Mouse (Mus musculus) forebrain, embryonic 15.5 days (tissue): ENCODE results near the gene Ubn2. TPM values are rescaled to one million over a fixed set of nuclear protein-coding genes. Genes with fewer than 3 reads are reported as not detected.
"Not testable (repeated sequence)": the region's sequence is repeated elsewhere in the genome, so short reads cannot be mapped to it uniquely, and the experiment has no call there.

Experiments used
- ATAC-seq: fragments of 200-750 bp; cut with Nextera tagmentation; replicated peaks from 2 replicates; pipeline ENCODE4 v1.8.0; 2017; ENCODE audit warnings: mild to moderate bottlenecking, moderate TSS enrichment, moderate library complexity
- H3K27ac ChIP-seq: fragments of 300-500 bp; sonication (generic); replicated peaks from 2 replicates; pipeline ENCODE4 v1.5.1; 2015; ENCODE audit warnings: mild to moderate bottlenecking, inconsistent platforms
- H3K27me3 ChIP-seq: fragments of 300-500 bp; sonication (generic); 2 replicates; pipeline ENCODE4 v1.6.1; 2015; ENCODE audit warnings: inconsistent platforms
- H3K36me3 ChIP-seq: fragments of 300-500 bp; sonication (generic); 2 replicates; pipeline ENCODE4 v1.6.1; 2015; ENCODE audit warnings: mild to moderate bottlenecking, inconsistent platforms
- H3K4me1 ChIP-seq: fragments of 300-500 bp; sonication (generic); 2 replicates; pipeline ENCODE4 v1.6.1; 2015; ENCODE audit warnings: inconsistent platforms
- H3K4me2 ChIP-seq: fragments of 300-500 bp; sonication (generic); replicated peaks from 2 replicates; pipeline ENCODE4 v1.6.1; 2015; ENCODE audit warnings: mild to moderate bottlenecking, inconsistent platforms
- H3K4me3 ChIP-seq: fragments of 300-500 bp; sonication (generic); 2 replicates; pipeline ENCODE4 v1.5.1; 2015; ENCODE audit warnings: mild to moderate bottlenecking, inconsistent platforms
- H3K9ac ChIP-seq: fragments of 300-500 bp; sonication (generic); replicated peaks from 2 replicates; pipeline ENCODE4 v1.6.1; 2015; ENCODE audit warnings: mild to moderate bottlenecking, inconsistent platforms
- H3K9me3 ChIP-seq: fragments of 300-500 bp; sonication (generic); 2 replicates; pipeline ENCODE4 v1.6.1; 2016; ENCODE audit warnings: inconsistent platforms
- WGBS: fragments of 180-500 bp; shearing (Covaris S2); methylation state at CpG from one replicate; pipeline ENCODE4 v1.1.7; 2015; ENCODE audit warnings: mixed read lengths; 5-methylcytosine and 5-hydroxymethylcytosine counted together
- polyA plus RNA-seq: library from polyadenylated mRNA; unstranded; fragments of >200 nt; fragmentation: Nextera tagmentation; extraction: Ambion mirVana; gene quantifications from 2 replicates; pipeline ENCODE4 v1.2.1, GENCODE M21; 2015

The Ubn2 gene
- polyA plus RNA-seq = 19.1 and 20.8 TPM in 2 replicates

- ATAC-seq = peak; percentile 98
Measured at GRCm38 (mm10) chr6:38433261-38434033, at the start of gene Ubn2. Ubn2 (plus strand) TSS chr6:38433950.

GRCm38 (mm10) chr6:38389671-38390070, 44.1 kb upstream of the Ubn2 start:
- Histone ChIP-seq H3K36me3 (peaks cover 22% of the 10 kb centered on the region), H3K4me3 (no peak overlapping the region), H3K4me2 (no peak overlapping the region), H3K4me1 (no peaks in the 10 kb centered on the region), H3K27me3 (no peaks in the 10 kb centered on the region), H3K27ac (no peak overlapping the region), H3K9ac (no peak overlapping the region), H3K9me3 (no peaks in the 10 kb centered on the region)
- no peak for ATAC-seq
- 65% methylated on average over 3 of the region's 3 CpGs for WGBS

More at GRCm38 (mm10) chr6:38433261-38434033, at the start of gene Ubn2:
- peak within 1 kb of the TSS; percentile 98 for H3K4me3 ChIP-seq
- H3K9ac ChIP-seq = peak within 1 kb of the TSS; percentile 94
- no peaks in the 10 kb centered on the region for H3K9me3 ChIP-seq
- H3K27ac ChIP-seq = peak within 1 kb of the TSS; percentile 98
- peak within 1 kb of the TSS; percentile 75 for H3K4me2 ChIP-seq
- H3K4me1 ChIP-seq = peaks cover 30% of the 10 kb centered on the region
- H3K27me3 ChIP-seq = no peaks in the 10 kb centered on the region
- under 1% methylated on average over 64 of the region's 64 CpGs for WGBS
- H3K36me3 ChIP-seq = no peaks in the 10 kb centered on the region

- WGBS = 80% methylated on average over 5 of the region's 5 CpGs
- Histone ChIP-seq H3K4me3 (peak overlapping the region; percentile 98), H3K27ac (peak overlapping the region; percentile 96), H3K4me2 (peak overlapping the region; percentile 75), H3K4me1 (peaks cover 20% of the 10 kb centered on the region)
- not testable (repeated sequence) for H3K9ac ChIP-seq, H3K9me3 ChIP-seq, H3K36me3 ChIP-seq, ATAC-seq, H3K27me3 ChIP-seq
Measured at GRCm38 (mm10) chr6:38432457-38432856, 1.3 kb upstream of the Ubn2 start.

- peak; percentile 81 for ATAC-seq
- peak overlapping the region; percentile 94 for H3K9ac ChIP-seq
- peak overlapping the region; percentile 98 for H3K27ac ChIP-seq
- no peaks in the 10 kb centered on the region for H3K9me3 ChIP-seq
- H3K4me1 ChIP-seq = peaks cover 30% of the 10 kb centered on the region
- H3K36me3 ChIP-seq = no peaks in the 10 kb centered on the region
- peak overlapping the region; percentile 98 for H3K4me3 ChIP-seq
- under 1% methylated on average over 107 of the region's 118 CpGs for WGBS
- H3K27me3 ChIP-seq = no peaks in the 10 kb centered on the region
- peak overlapping the region; percentile 59 for H3K4me2 ChIP-seq
Measured at GRCm38 (mm10) chr6:38434055-38435023, 589 bp downstream of the Ubn2 start.

DNA sequence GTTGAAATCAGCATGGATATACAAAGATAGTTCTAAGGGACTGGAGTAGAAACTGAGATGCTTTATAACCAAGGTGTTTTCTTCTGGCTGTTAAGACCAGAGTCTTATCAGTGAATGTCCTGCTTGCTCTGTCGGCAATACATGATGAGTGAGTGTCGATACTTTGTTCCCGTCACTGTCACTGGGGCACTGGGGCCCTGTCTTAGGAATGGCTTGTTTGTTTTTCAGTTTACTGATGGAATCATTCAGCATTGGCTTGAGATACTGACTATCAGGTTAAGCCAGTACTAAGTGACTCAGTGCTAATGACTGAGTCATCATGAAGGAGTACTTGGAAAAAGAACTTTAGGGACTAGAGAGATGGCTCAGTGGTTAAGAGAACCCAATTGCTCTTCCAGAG, 10.1 kb downstream of the Ubn2 start:
- Histone ChIP-seq H3K4me2 (no peak overlapping the region), H3K27ac (no peak overlapping the region), H3K27me3 (no peaks in the 10 kb centered on the region), H3K9ac (no peak overlapping the region), H3K4me1 (no peaks in the 10 kb centered on the region), H3K9me3 (no peaks in the 10 kb centered on the region), H3K36me3 (peaks cover 41% of the 10 kb centered on the region), H3K4me3 (no peak overlapping the region)
- no peak for ATAC-seq
- 95% methylated on average over 3 of the region's 3 CpGs for WGBS

DNA sequence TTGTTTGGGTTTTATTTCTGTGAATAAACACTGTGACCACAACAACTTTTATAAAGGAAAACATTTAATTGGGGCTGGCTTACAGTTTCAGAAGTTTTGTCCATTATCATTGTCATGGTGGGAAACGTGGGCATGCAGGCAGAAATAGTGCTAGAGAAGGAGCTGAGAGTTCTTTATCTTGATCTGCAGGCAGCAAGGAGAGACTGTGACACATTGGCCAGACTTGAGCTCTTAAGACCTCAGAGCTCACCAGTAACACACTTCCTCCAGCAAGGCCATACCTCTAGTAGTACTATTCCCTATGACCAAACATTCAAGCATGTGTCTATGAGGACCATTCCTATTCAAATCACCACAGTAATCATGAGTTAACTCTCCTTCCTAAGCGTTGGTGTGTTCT, 14.5 kb downstream of the Ubn2 start:
- no peak overlapping the region for H3K27ac ChIP-seq
- no peak overlapping the region for H3K9ac ChIP-seq
- no peak overlapping the region for H3K4me2 ChIP-seq
- H3K9me3 ChIP-seq = no peaks in the 10 kb centered on the region
- ATAC-seq = no peak
- peaks cover 47% of the 10 kb centered on the region for H3K36me3 ChIP-seq
- H3K4me1 ChIP-seq = no peaks in the 10 kb centered on the region
- no peak overlapping the region for H3K4me3 ChIP-seq
- no peaks in the 10 kb centered on the region for H3K27me3 ChIP-seq
- WGBS = 87% methylated on average over 2 of the region's 2 CpGs

- Histone ChIP-seq H3K27ac (no peak overlapping the region), H3K4me3 (no peak overlapping the region), H3K4me2 (no peak overlapping the region), H3K9ac (no peak overlapping the region), H3K27me3 (no peaks in the 10 kb centered on the region), H3K36me3 (peaks cover 56% of the 10 kb centered on the region), H3K4me1 (no peaks in the 10 kb centered on the region), H3K9me3 (no peaks in the 10 kb centered on the region)
- ATAC-seq = peak; percentile 75; the same call in 1 of the 2 replicates
- 73% methylated on average over 4 of the region's 4 CpGs for WGBS
Measured at GRCm38 (mm10) chr6:38453049-38453448, 19.3 kb downstream of the Ubn2 start.

GRCm38 (mm10) chr6:38456425-38456824, 22.7 kb downstream of the Ubn2 start:
- not testable (repeated sequence) for H3K4me3 ChIP-seq, H3K4me1 ChIP-seq, H3K27ac ChIP-seq, H3K9ac ChIP-seq, H3K9me3 ChIP-seq, H3K27me3 ChIP-seq, ATAC-seq, H3K4me2 ChIP-seq
- H3K36me3 ChIP-seq = peaks cover 49% of the 10 kb centered on the region

GRCm38 (mm10) chr6:38458075-38458474, 24.3 kb downstream of the Ubn2 start:
- WGBS = 100% methylated on average over 3 of the region's 3 CpGs
- ATAC-seq = no peak
- H3K4me3 ChIP-seq = no peak overlapping the region
- H3K4me1 ChIP-seq = no peaks in the 10 kb centered on the region
- no peak overlapping the region for H3K27ac ChIP-seq
- peaks cover 50% of the 10 kb centered on the region for H3K36me3 ChIP-seq
- H3K9me3 ChIP-seq = no peaks in the 10 kb centered on the region
- H3K4me2 ChIP-seq = no peak overlapping the region
- no peak overlapping the region for H3K9ac ChIP-seq
- H3K27me3 ChIP-seq = no peaks in the 10 kb centered on the region

DNA sequence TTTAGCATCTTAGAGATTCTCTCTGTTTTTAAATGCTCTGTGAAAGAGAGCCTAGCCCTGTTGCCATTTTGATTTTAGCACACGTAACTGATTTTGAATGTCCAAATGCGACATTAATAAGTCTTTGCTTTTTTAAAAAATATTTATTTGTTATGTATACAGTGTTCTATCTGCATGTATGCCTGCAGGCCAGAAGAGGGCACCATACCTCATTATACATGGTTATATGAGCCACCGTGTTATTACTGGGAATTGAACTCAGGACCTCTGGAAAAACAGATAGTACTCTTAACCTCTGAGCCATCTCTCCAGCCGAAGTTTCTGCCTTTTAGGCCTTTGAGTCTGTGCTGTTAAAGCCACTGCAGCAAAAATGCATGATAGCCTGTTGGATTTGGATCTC, 35.8 kb downstream of the Ubn2 start:
- Histone ChIP-seq H3K4me2 (no peak overlapping the region), H3K36me3 (peaks cover 35% of the 10 kb centered on the region), H3K27ac (no peak overlapping the region), H3K9ac (no peak overlapping the region), H3K27me3 (no peaks in the 10 kb centered on the region), H3K4me1 (no peaks in the 10 kb centered on the region), H3K4me3 (no peak overlapping the region), H3K9me3 (no peaks in the 10 kb centered on the region)
- WGBS = 94% methylated on average over 4 of the region's 4 CpGs
- no peak for ATAC-seq

DNA sequence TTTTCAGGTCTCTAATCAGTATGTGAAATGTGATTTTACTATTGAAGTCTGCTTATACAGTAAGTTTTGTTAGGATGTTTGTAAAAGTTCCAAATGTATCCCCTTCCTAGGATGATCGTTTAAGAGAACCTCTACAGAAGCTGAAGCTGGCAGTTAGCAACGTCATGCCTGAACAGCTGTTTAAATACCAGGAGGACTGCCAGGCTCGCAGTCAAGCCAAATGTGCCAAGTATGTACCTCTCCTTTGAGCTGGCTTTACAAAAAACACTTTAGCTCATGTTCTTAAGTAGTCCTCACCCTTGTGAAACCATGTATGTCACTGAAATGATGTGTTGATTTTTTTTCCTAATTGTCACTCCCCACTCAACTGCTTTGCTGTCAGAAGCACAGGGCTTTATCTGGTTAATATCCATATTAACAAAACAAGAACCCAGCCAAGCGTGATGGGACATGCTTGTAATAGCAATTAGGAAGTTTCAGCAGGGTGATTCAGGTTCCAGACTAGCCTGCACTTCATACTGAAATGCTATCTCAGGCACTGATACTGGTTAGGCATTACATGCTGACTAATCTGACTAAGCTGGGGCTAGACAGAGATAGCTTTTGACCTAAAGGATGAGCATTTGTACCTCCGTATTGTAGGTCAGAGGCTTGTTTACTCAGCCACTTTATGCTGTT, 48.1 kb downstream of the Ubn2 start:
- Histone ChIP-seq H3K9me3 (no peaks in the 10 kb centered on the region), H3K27me3 (no peaks in the 10 kb centered on the region), H3K36me3 (peaks cover 67% of the 10 kb centered on the region), H3K4me3 (no peak overlapping the region), H3K4me2 (no peak overlapping the region), H3K9ac (no peak overlapping the region), H3K27ac (no peak overlapping the region), H3K4me1 (0 out of 2 replicates have a peak, but pooled peaks cover 7% of the 10 kb centered on the region)
- WGBS = 38% methylated on average over 5 of the region's 5 CpGs
- ATAC-seq = no peak

GRCm38 (mm10) chr6:38492550-38492949, 58.8 kb downstream of the Ubn2 start:
- Histone ChIP-seq H3K9me3 (no peaks in the 10 kb centered on the region), H3K9ac (no peak overlapping the region), H3K4me2 (no peak overlapping the region), H3K27ac (no peak overlapping the region), H3K4me3 (no peak overlapping the region), H3K4me1 (no peaks in the 10 kb centered on the region), H3K36me3 (peaks cover 64% of the 10 kb centered on the region), H3K27me3 (no peaks in the 10 kb centered on the region)
- no peak for ATAC-seq
- 87% methylated on average over 3 of the region's 3 CpGs for WGBS
